Mouse (Mus musculus) retina, adult 2 months (tissue): ENCODE measurements around the gene Jmjd6.
"Not testable (repeated sequence)": the region's sequence is repeated elsewhere in the genome, so short reads cannot be mapped to it uniquely, and the experiment has no call there.

ENCODE experiments used
- DNase-seq: peaks from one replicate; pipeline ENCODE4 v3.0.0-alpha.2; 2012; ENCODE audit warnings: low read depth, low spot score

Gene Jmjd6

GRCm38 (mm10) chr11:116851576-116852290 lies 8.5 kb upstream of the Jmjd6 start:
- DNase-seq: no peak

- no peak for DNase-seq
Observed at GRCm38 (mm10) chr11:116850833-116851477, 7.7 kb upstream of the Jmjd6 start.

- DNase-seq: no peak
Observed at GRCm38 (mm10) chr11:116850085-116850484, 6.8 kb upstream of the Jmjd6 start.

GRCm38 (mm10) chr11:116849587-116849986 lies 6.3 kb upstream of the Jmjd6 start:
- DNase-seq: no peak

- DNase-seq: not testable (repeated sequence)
Observed at GRCm38 (mm10) chr11:116848877-116849178, 5.6 kb upstream of the Jmjd6 start.

GRCm38 (mm10) chr11:116848086-116848876 lies 5.0 kb upstream of the Jmjd6 start:
- no peak for DNase-seq

- no peak for DNase-seq
Observed at GRCm38 (mm10) chr11:116847187-116848085, 4.2 kb upstream of the Jmjd6 start.

- DNase-seq: no peak
Observed at GRCm38 (mm10) chr11:116846593-116847181, 3.4 kb upstream of the Jmjd6 start.

- DNase-seq: no peak
Observed at GRCm38 (mm10) chr11:116842531-116843260, 553 bp downstream of the Jmjd6 start.

- no peak for DNase-seq
Observed at GRCm38 (mm10) chr11:116840748-116841147, 2.5 kb downstream of the Jmjd6 start.

- no peak for DNase-seq
Observed at GRCm38 (mm10) chr11:116839601-116840000, 3.6 kb downstream of the Jmjd6 start.

GRCm38 (mm10) chr11:116838936-116839335 lies 4.3 kb downstream of the Jmjd6 start:
- DNase-seq: no peak

- no peak for DNase-seq
Observed at GRCm38 (mm10) chr11:116837441-116837840, 5.8 kb downstream of the Jmjd6 start.

- DNase-seq: no peak
Observed at GRCm38 (mm10) chr11:116836283-116836682, 7.0 kb downstream of the Jmjd6 start.

GRCm38 (mm10) chr11:116834954-116835353 lies 8.3 kb downstream of the Jmjd6 start:
- DNase-seq: no peak

GRCm38 (mm10) chr11:116832172-116832685 lies 11.0 kb downstream of the Jmjd6 start:
- DNase-seq: no peak

GRCm38 (mm10) chr11:116827534-116828165 lies 15.6 kb downstream of the Jmjd6 start, which contains the start of gene Mxra7:
Gene Mxra7, minus strand, starts transcription at chr11:116828046.
- DNase-seq: no peak

GRCm38 (mm10) chr11:116826550-116827504 lies 16.4 kb downstream of the Jmjd6 start:
- DNase-seq: no peak

GRCm38 (mm10) chr11:116825230-116825629 lies 18.0 kb downstream of the Jmjd6 start:
- no peak for DNase-seq
